ENCODE assay signal across 8 mouse cellular contexts in genomic region chr9:124440724-124441045, GRCm38 (mm10). TPM values are rescaled to one million over a fixed set of nuclear protein-coding genes. Genes with fewer than 3 reads are reported as not detected.
DNase-seq lines count a peak whose midpoint lies in the region; ATAC-seq and TF ChIP-seq lines count a peak whose summit lies in the region.
"Had no signal": no experiment of that assay in that cellular context is flagged by ENCODE, and none has a peak within 500 bp of the region (broad histone marks: within the 10 kb centered on the region; RNA-seq: fewer than 3 reads in every experiment).

No protein-coding gene starts in this region.

- H3K27ac ChIP-seq in kidney, embryonic 16.5 days (ENCODE audit: low read length) = no peak overlapping the region
- no peak overlapping the region for H3K27ac ChIP-seq in MEL (ENCODE audit: control insufficient read depth, low read depth, low read length)
- no peak overlapping the region for H3K27ac ChIP-seq in forebrain, embryonic 12.5 days
- H3K27ac ChIP-seq in liver, embryonic 16.5 days (ENCODE audit: low read length) = no peak overlapping the region

- TF ChIP-seq CTCF in MEL (IDR thresholded peaks at IDR 0.05 in 2 of 3, conservative IDR thresholded peaks at IDR 0.05 in 1 of 3; ENCODE audit: control insufficient read depth in 1 of 3, insufficient read depth in 1 of 3, low read depth in 2 of 3, low read length in 3 of 3, poor library complexity in 1 of 3, severe bottlenecking in 1 of 3) = no peak

- H3K9ac ChIP-seq in kidney, embryonic 16.5 days (replicated peaks; ENCODE audit: low read length) = no peak overlapping the region
- H3K9ac ChIP-seq in MEL (ENCODE audit: control insufficient read depth, low read depth, low read length, poor library complexity, severe bottlenecking) = no peak overlapping the region
- no peak overlapping the region for H3K9ac ChIP-seq in forebrain, embryonic 12.5 days
- H3K9ac ChIP-seq in liver, embryonic 16.5 days (ENCODE audit: low read depth, low read length) = no peak overlapping the region

- peaks cover 36% of the 10 kb centered on the region for H3K9me3 ChIP-seq in kidney, embryonic 16.5 days (ENCODE audit: low read length)
- no peaks in the 10 kb centered on the region for H3K9me3 ChIP-seq in MEL (replicated peaks; ENCODE audit: insufficient read depth, low read length)
- peaks cover 34% of the 10 kb centered on the region for H3K9me3 ChIP-seq in forebrain, embryonic 12.5 days
- peaks cover 28% of the 10 kb centered on the region for H3K9me3 ChIP-seq in liver, embryonic 16.5 days (replicated peaks; ENCODE audit: control insufficient read depth, low read length)

- no peak for TF ChIP-seq POLR2A in MEL (IDR thresholded peaks at IDR 0.05; ENCODE audit: control insufficient read depth in 1 of 2, insufficient read depth in 1 of 2, low read depth in 1 of 2, low read length in 2 of 2, poor library complexity in 1 of 2)

- no peaks in the 10 kb centered on the region for H3K27me3 ChIP-seq in kidney, embryonic 16.5 days (ENCODE audit: insufficient read depth, low read length)
- peaks cover 0 to 1% of the 10 kb centered on the region in 2 experiments; a peak in 1 of 4 replicates for H3K27me3 ChIP-seq in MEL (ENCODE audit: control insufficient read depth in 1 of 2, insufficient read depth in 2 of 2, low read length in 2 of 2)
- H3K27me3 ChIP-seq in forebrain, embryonic 12.5 days = no peaks in the 10 kb centered on the region
- no peaks in the 10 kb centered on the region for H3K27me3 ChIP-seq in liver, embryonic 16.5 days (ENCODE audit: control insufficient read depth, insufficient read depth, low read depth, low read length)

- no peak overlapping the region for H3K4me3 ChIP-seq in kidney, embryonic 16.5 days (ENCODE audit: low read length)
- H3K4me3 ChIP-seq in MEL (ENCODE audit: control insufficient read depth in 1 of 2, insufficient read depth in 1 of 2, low read depth in 2 of 2, low read length in 2 of 2) = no peak overlapping the region; a peak in 1 of 4 replicates
- no peak overlapping the region for H3K4me3 ChIP-seq in forebrain, embryonic 12.5 days (replicated peaks)
- 0 out of 2 replicates have a peak overlapping the region, but pooled peaks have one; percentile 5 for H3K4me3 ChIP-seq in liver, embryonic 16.5 days (ENCODE audit: low read depth, low read length)

- 79% methylated on average over 12 of the region's 14 CpGs for WGBS in kidney, embryonic 16.5 days
- 81% methylated on average over 14 of the region's 14 CpGs for WGBS in forebrain, embryonic 12.5 days
- 61% methylated on average over 14 of the region's 14 CpGs for WGBS in liver, embryonic 16.5 days (ENCODE audit: insufficient replicate concordance)

- H3K4me2 ChIP-seq in kidney, embryonic 16.5 days (replicated peaks; ENCODE audit: low read depth, low read length) = no peak overlapping the region
- H3K4me2 ChIP-seq in forebrain, embryonic 12.5 days = no peak overlapping the region
- H3K4me2 ChIP-seq in liver, embryonic 16.5 days (ENCODE audit: low read depth, low read length) = no peak overlapping the region

- no peak for TF ChIP-seq RAD21 in MEL (IDR thresholded peaks at IDR 0.05; ENCODE audit: low read depth, low read length)

- TF ChIP-seq EP300 in MEL (IDR thresholded peaks at IDR 0.05; ENCODE audit: low read depth in 1 of 2, low read length in 2 of 2) = no peak

- H3K4me1 ChIP-seq in kidney, embryonic 16.5 days (ENCODE audit: insufficient read depth, low read length) = no peaks in the 10 kb centered on the region
- H3K4me1 ChIP-seq in MEL (ENCODE audit: control insufficient read depth in 1 of 2, insufficient read depth in 2 of 2, low read length in 2 of 2) = no peaks in the 10 kb centered on the region
- H3K4me1 ChIP-seq in forebrain, embryonic 12.5 days = no peaks in the 10 kb centered on the region
- no peaks in the 10 kb centered on the region; the same call in 1 of the 2 replicates for H3K4me1 ChIP-seq in liver, embryonic 16.5 days (ENCODE audit: control insufficient read depth, low read depth, low read length)

- peaks cover 39% of the 10 kb centered on the region for H3K36me3 ChIP-seq in kidney, embryonic 16.5 days (ENCODE audit: insufficient read depth, low read length)
- no peaks in the 10 kb centered on the region for H3K36me3 ChIP-seq in MEL (ENCODE audit: control insufficient read depth in 1 of 2, insufficient read depth in 2 of 2, low read length in 2 of 2)
- peaks cover 36% of the 10 kb centered on the region for H3K36me3 ChIP-seq in forebrain, embryonic 12.5 days (replicated peaks)
- H3K36me3 ChIP-seq in liver, embryonic 16.5 days (ENCODE audit: control insufficient read depth, insufficient read depth) = peaks cover 32% of the 10 kb centered on the region

- no peak; the same call in 1 of the 2 replicates for ATAC-seq in kidney, embryonic 16.5 days (ENCODE audit: low FRiP score, low TSS enrichment)
- ATAC-seq in forebrain, embryonic 12.5 days (ENCODE audit: low FRiP score) = peak; percentile 78
- peak; percentile 43 for ATAC-seq in liver, embryonic 16.5 days (ENCODE audit: low read depth)

- no peaks in the 10 kb centered on the region for H3K79me2 ChIP-seq in MEL (ENCODE audit: control insufficient read depth, insufficient read depth, low read length, poor library complexity)

- peak; percentile 46 for DNase-seq in kidney, adult 11 months
- DNase-seq in MEL (ENCODE audit: low read depth, low spot score) = peak; percentile 29
- DNase-seq in Muller cell, postnatal 12 days (ENCODE audit: inconsistent ontology term) = no peak
- DNase-seq in frontal cortex, postnatal 10 days (ENCODE audit: low spot score in 2 of 2) = no peak

TF ChIP-seq in MEL, 35 proteins besides CTCF, POLR2A, EP300 and RAD21:
- TF ChIP-seq CHD2 (IDR thresholded peaks at IDR 0.05; ENCODE audit: low read length) (no peak), RCOR1 (IDR thresholded peaks at IDR 0.05; ENCODE audit: low read depth, low read length) (no peak), KAT2A (conservative IDR thresholded peaks at IDR 0.05; ENCODE audit: low read depth, low read length) (no peak), MAX (IDR thresholded peaks at IDR 0.05; ENCODE audit: low read length) (no peak), MYB (IDR thresholded peaks at IDR 0.05; ENCODE audit: low read depth, low read length) (no peak), TCF12 (IDR thresholded peaks at IDR 0.05; ENCODE audit: low read depth, low read length) (no peak), ETS1 (IDR thresholded peaks at IDR 0.05; ENCODE audit: low read depth, low read length) (no peak), HCFC1 (IDR thresholded peaks at IDR 0.05; ENCODE audit: low read depth, low read length) (no peak), POLR2AphosphoS2 (IDR thresholded peaks at IDR 0.05; ENCODE audit: low read length) (no peak), ZMIZ1 (IDR thresholded peaks at IDR 0.05; ENCODE audit: low read depth, low read length) (no peak), NRF1 (IDR thresholded peaks at IDR 0.05; ENCODE audit: insufficient read depth, low read depth, low read length, poor library complexity, severe bottlenecking) (no peak), SMC3 (IDR thresholded peaks at IDR 0.05; ENCODE audit: low read depth, low read length) (no peak), NELFE (IDR thresholded peaks at IDR 0.05; ENCODE audit: low read depth, low read length) (no peak), ELF1 (IDR thresholded peaks at IDR 0.05; ENCODE audit: low read depth, low read length) (no peak), USF2 (IDR thresholded peaks at IDR 0.05; ENCODE audit: borderline replicate concordance in 1 of 2, insufficient read depth in 1 of 2, low read depth in 1 of 2, low read length in 2 of 2) (no peak)

RNA-seq across cellular contexts. Expression of gene Ppp2r3d, which starts 36.0 kb away (rescaled TPM):
- polyA plus RNA-seq in kidney, embryonic 16.5 days (2015; fragmentation: Nextera tagmentation; extraction: Ambion mirVana) = 137 and 142 TPM in 2 replicates
- 17.4 and 18.3 TPM in 2 replicates for total RNA-seq in MEL (2012; rRNA removed)
- polyA plus RNA-seq in MEL (2012; ENCODE audit: insufficient read depth in 1 of 2, insufficient read length in 2 of 2, low read depth in 1 of 2, low replicate concordance in 2 of 2, missing spikeins in 1 of 2) = 10 to 100 TPM in 1 of 2 experiments, not detected in 1; 78.1 TPM
- 160 and 163 TPM in 2 replicates for polyA plus RNA-seq in forebrain, embryonic 12.5 days (2016; fragmentation: Nextera tagmentation; extraction: Ambion mirVana)
- 25.9 and 31.4 TPM in 2 replicates for polyA plus RNA-seq in liver, embryonic 16.5 days (2015; fragmentation: Nextera tagmentation; extraction: Ambion mirVana)

RNA-seq across cellular contexts. Expression of gene Gm21836, which starts 52.9 kb away (rescaled TPM):
- not detected in 2 replicates for polyA plus RNA-seq in kidney, embryonic 16.5 days (2015; fragmentation: Nextera tagmentation; extraction: Ambion mirVana)
- not detected in 2 replicates for total RNA-seq in MEL (2012; rRNA removed)
- polyA plus RNA-seq in MEL (2012; ENCODE audit: insufficient read depth in 1 of 2, insufficient read length in 2 of 2, low read depth in 1 of 2, low replicate concordance in 2 of 2, missing spikeins in 1 of 2) = not detected
- not detected in 2 replicates for polyA plus RNA-seq in forebrain, embryonic 12.5 days (2016; fragmentation: Nextera tagmentation; extraction: Ambion mirVana)
- polyA plus RNA-seq in liver, embryonic 16.5 days (2015; fragmentation: Nextera tagmentation; extraction: Ambion mirVana) = not detected in 2 replicates
- polyA plus RNA-seq: intestine, embryonic 14.5 days had no signal

Comparison
In these comparisons a context has a peak if more than half of its experiments do, and no peak if none do; other contexts are left out.
1. DNase-seq: peak in kidney, adult 11 months (single experiment) and MEL (single experiment); none in Muller cell, postnatal 12 days (single experiment) and frontal cortex, postnatal 10 days (0 of 2).